Mouse (Mus musculus) heart, embryonic 12.5 days (tissue): ENCODE data around the gene Ar. TPM values are rescaled to one million over a fixed set of nuclear protein-coding genes. Genes with fewer than 3 reads are reported as not detected.

Experiments used
- ATAC-seq: fragments of 200-750 bp; cut with Nextera tagmentation; 2 replicates; pipeline ENCODE4 v1.8.0; 2017; ENCODE audit warnings: moderate TSS enrichment, moderate library complexity; ENCODE audit not compliant: insufficient number of reproducible peaks, low FRiP score
- H3K27ac ChIP-seq: fragments of 300-500 bp; sonication (generic); 2 replicates; pipeline ENCODE4 v1.5.1; 2016; ENCODE audit warnings: mild to moderate bottlenecking, moderate library complexity; ENCODE audit not compliant: poor library complexity, severe bottlenecking
- H3K27me3 ChIP-seq: fragments of 300-500 bp; sonication (generic); replicated peaks from 2 replicates; pipeline ENCODE4 v1.6.1; 2016; ENCODE audit warnings: mild to moderate bottlenecking, moderate library complexity
- H3K36me3 ChIP-seq: fragments of 300-500 bp; sonication (generic); 2 replicates; pipeline ENCODE4 v1.6.1; 2016; ENCODE audit warnings: mild to moderate bottlenecking, moderate library complexity
- H3K4me1 ChIP-seq: fragments of 300-500 bp; sonication (generic); replicated peaks from 2 replicates; pipeline ENCODE4 v1.6.1; 2016; ENCODE audit warnings: mild to moderate bottlenecking
- H3K4me2 ChIP-seq: fragments of 300-500 bp; sonication (generic); 2 replicates; pipeline ENCODE4 v1.6.1; 2016; ENCODE audit warnings: mild to moderate bottlenecking, moderate library complexity
- H3K4me3 ChIP-seq: fragments of 300-500 bp; sonication (generic); 2 replicates; pipeline ENCODE4 v1.5.1; 2016; ENCODE audit warnings: mild to moderate bottlenecking
- H3K9ac ChIP-seq: fragments of 300-500 bp; sonication (generic); 2 replicates; pipeline ENCODE4 v1.6.1; 2016; ENCODE audit warnings: mild to moderate bottlenecking, moderate library complexity
- H3K9me3 ChIP-seq: fragments of 300-500 bp; sonication (generic); replicated peaks from 2 replicates; pipeline ENCODE4 v1.6.1; 2016; ENCODE audit warnings: mild to moderate bottlenecking, moderate library complexity
- WGBS: fragments of 180-500 bp; shearing (Covaris S2); methylation state at CpG from one replicate; pipeline ENCODE4 v1.1.7; 2016; 5-methylcytosine and 5-hydroxymethylcytosine counted together
- polyA plus RNA-seq: library from polyadenylated mRNA; unstranded; fragments of >200 nt; fragmentation: Nextera tagmentation; extraction: Ambion mirVana; gene quantifications from 2 replicates; pipeline ENCODE4 v1.2.1, GENCODE M21; 2016

Gene Ar
- 0.09 and 0.12 TPM in 2 replicates for polyA plus RNA-seq

- 17% methylated on average over 27 of the region's 27 CpGs for WGBS
- ATAC-seq: no peak; the same call in 1 of the 2 replicates
- peak within 1 kb of the TSS; percentile 36; the same call in 1 of the 2 replicates for H3K9ac ChIP-seq
- H3K4me2 ChIP-seq: peak within 1 kb of the TSS; percentile 72
- peak within 1 kb of the TSS; percentile 46 for H3K4me3 ChIP-seq
- H3K27me3 ChIP-seq: peaks cover 43% of the 10 kb centered on the region
- no peak within 1 kb of the TSS for H3K27ac ChIP-seq
- no peaks in the 10 kb centered on the region for H3K36me3 ChIP-seq
- H3K9me3 ChIP-seq: no peaks in the 10 kb centered on the region
- H3K4me1 ChIP-seq: peaks cover 5% of the 10 kb centered on the region; the same call in 1 of the 2 replicates
Measured at GRCm38 (mm10) chrX:98148531-98149342, at the start of gene Ar. Gene Ar (plus strand): TSS chrX:98148769.

- Histone ChIP-seq H3K4me2 (peak overlapping the region; percentile 72), H3K9me3 (no peaks in the 10 kb centered on the region), H3K27ac (no peak overlapping the region), H3K4me3 (peak overlapping the region; percentile 46), H3K36me3 (no peaks in the 10 kb centered on the region), H3K27me3 (peaks cover 43% of the 10 kb centered on the region), H3K4me1 (peaks cover 5% of the 10 kb centered on the region; the same call in 1 of the 2 replicates), H3K9ac (peak overlapping the region; percentile 36; the same call in 1 of the 2 replicates)
- ATAC-seq: no peak
- 16% methylated on average over 30 of the region's 30 CpGs for WGBS
Measured at GRCm38 (mm10) chrX:98149724-98150392, 1.3 kb downstream of the Ar start.

GRCm38 (mm10) chrX:98150393-98151119 lies 2.0 kb downstream of the Ar start:
- Histone ChIP-seq H3K4me3 (peak overlapping the region; percentile 46), H3K4me2 (peak overlapping the region; percentile 72), H3K27ac (no peak overlapping the region), H3K9ac (no peak overlapping the region), H3K36me3 (no peaks in the 10 kb centered on the region), H3K4me1 (peaks cover 5% of the 10 kb centered on the region; the same call in 1 of the 2 replicates), H3K27me3 (peaks cover 43% of the 10 kb centered on the region), H3K9me3 (no peaks in the 10 kb centered on the region)
- no peak for ATAC-seq
- 17% methylated on average over 29 of the region's 33 CpGs for WGBS

DNA sequence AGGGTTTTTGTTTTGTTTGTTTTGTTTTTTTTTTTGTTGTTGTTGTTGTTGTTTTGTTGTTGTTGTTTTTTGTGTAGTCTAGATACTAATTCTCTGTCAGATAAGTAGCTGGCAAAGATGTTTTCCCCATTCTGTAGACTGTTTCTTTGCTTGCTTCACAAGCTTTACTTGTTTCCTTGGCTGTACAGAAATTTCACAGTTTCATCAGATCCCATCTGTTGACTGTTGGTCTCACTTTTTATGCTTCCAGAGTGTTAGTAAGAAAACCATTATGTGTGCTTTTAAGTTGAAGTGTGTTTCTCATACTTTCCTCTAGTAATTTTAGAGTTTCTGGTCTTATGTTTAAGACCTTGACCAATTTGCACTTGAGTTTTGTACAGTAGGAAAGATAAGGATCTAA lies 41.2 kb downstream of the Ar start:
- no peak overlapping the region for H3K27ac ChIP-seq
- ATAC-seq: no peak
- no peak overlapping the region for H3K4me3 ChIP-seq
- no peaks in the 10 kb centered on the region for H3K4me1 ChIP-seq
- H3K4me2 ChIP-seq: no peak overlapping the region
- H3K9me3 ChIP-seq: no peaks in the 10 kb centered on the region
- H3K27me3 ChIP-seq: no peaks in the 10 kb centered on the region
- no peak overlapping the region for H3K9ac ChIP-seq
- no peaks in the 10 kb centered on the region for H3K36me3 ChIP-seq

GRCm38 (mm10) chrX:98205766-98206165 lies 57.2 kb downstream of the Ar start:
- Histone ChIP-seq H3K9me3 (no peaks in the 10 kb centered on the region), H3K4me1 (no peaks in the 10 kb centered on the region), H3K36me3 (no peaks in the 10 kb centered on the region), H3K4me3 (no peak overlapping the region), H3K4me2 (no peak overlapping the region), H3K27ac (no peak overlapping the region), H3K27me3 (no peaks in the 10 kb centered on the region), H3K9ac (no peak overlapping the region)
- no peak for ATAC-seq
- 47% methylated on average over 3 of the region's 3 CpGs for WGBS

- Histone ChIP-seq H3K36me3 (no peaks in the 10 kb centered on the region), H3K4me3 (no peak overlapping the region), H3K9me3 (no peaks in the 10 kb centered on the region), H3K27ac (no peak overlapping the region), H3K9ac (no peak overlapping the region), H3K4me2 (no peak overlapping the region), H3K4me1 (no peaks in the 10 kb centered on the region), H3K27me3 (no peaks in the 10 kb centered on the region)
- ATAC-seq: no peak
- WGBS: 81% methylated on average over 4 of the region's 4 CpGs
Measured at GRCm38 (mm10) chrX:98207166-98207565, 58.6 kb downstream of the Ar start.

GRCm38 (mm10) chrX:98216103-98216502 lies 67.5 kb downstream of the Ar start:
- H3K9ac ChIP-seq: no peak overlapping the region
- no peaks in the 10 kb centered on the region for H3K9me3 ChIP-seq
- H3K4me2 ChIP-seq: no peak overlapping the region
- no peak for ATAC-seq
- H3K27ac ChIP-seq: no peak overlapping the region
- H3K4me3 ChIP-seq: no peak overlapping the region
- WGBS: 41% methylated on average over 1 of the region's 1 CpGs
- H3K27me3 ChIP-seq: no peaks in the 10 kb centered on the region
- H3K4me1 ChIP-seq: no peaks in the 10 kb centered on the region
- H3K36me3 ChIP-seq: no peaks in the 10 kb centered on the region

GRCm38 (mm10) chrX:98239011-98239410 lies 90.4 kb downstream of the Ar start:
- H3K4me1 ChIP-seq: no peaks in the 10 kb centered on the region
- H3K4me3 ChIP-seq: no peak overlapping the region
- no peaks in the 10 kb centered on the region for H3K36me3 ChIP-seq
- WGBS: 71% methylated on average over 4 of the region's 4 CpGs
- no peak overlapping the region for H3K4me2 ChIP-seq
- ATAC-seq: no peak
- H3K27ac ChIP-seq: no peak overlapping the region
- no peak overlapping the region for H3K9ac ChIP-seq
- no peaks in the 10 kb centered on the region for H3K27me3 ChIP-seq
- no peaks in the 10 kb centered on the region for H3K9me3 ChIP-seq

DNA sequence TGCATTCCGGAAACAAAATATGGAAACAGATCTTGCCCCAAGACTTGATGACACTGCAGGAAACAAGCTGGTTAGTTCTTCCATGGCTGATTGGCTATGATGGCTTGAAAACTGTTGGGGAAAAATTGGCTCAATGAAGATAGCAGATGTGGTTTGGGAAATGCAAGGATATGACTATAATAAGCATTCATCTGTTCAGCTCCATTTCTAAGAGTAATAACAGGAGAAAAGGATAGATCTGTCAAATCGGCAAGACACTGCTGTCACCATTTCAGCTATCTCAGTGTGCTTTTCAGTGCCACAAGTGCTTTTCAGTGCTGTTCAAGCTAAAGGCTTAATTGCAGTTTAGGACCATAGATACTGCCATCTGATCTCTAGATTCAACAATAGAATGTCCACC lies 96.5 kb downstream of the Ar start:
- Histone ChIP-seq H3K9me3 (no peaks in the 10 kb centered on the region), H3K4me3 (no peak overlapping the region), H3K36me3 (no peaks in the 10 kb centered on the region), H3K27ac (no peak overlapping the region), H3K4me1 (no peaks in the 10 kb centered on the region), H3K9ac (no peak overlapping the region), H3K27me3 (no peaks in the 10 kb centered on the region), H3K4me2 (no peak overlapping the region)
- no peak for ATAC-seq
- 78% methylated on average over 2 of the region's 2 CpGs for WGBS

GRCm38 (mm10) chrX:98248363-98248762 lies 99.8 kb downstream of the Ar start:
- Histone ChIP-seq H3K9me3 (no peaks in the 10 kb centered on the region), H3K4me3 (no peak overlapping the region), H3K27ac (no peak overlapping the region), H3K4me2 (no peak overlapping the region), H3K4me1 (no peaks in the 10 kb centered on the region), H3K27me3 (no peaks in the 10 kb centered on the region), H3K9ac (no peak overlapping the region), H3K36me3 (no peaks in the 10 kb centered on the region)
- 77% methylated on average over 4 of the region's 4 CpGs for WGBS
- ATAC-seq: no peak

DNA sequence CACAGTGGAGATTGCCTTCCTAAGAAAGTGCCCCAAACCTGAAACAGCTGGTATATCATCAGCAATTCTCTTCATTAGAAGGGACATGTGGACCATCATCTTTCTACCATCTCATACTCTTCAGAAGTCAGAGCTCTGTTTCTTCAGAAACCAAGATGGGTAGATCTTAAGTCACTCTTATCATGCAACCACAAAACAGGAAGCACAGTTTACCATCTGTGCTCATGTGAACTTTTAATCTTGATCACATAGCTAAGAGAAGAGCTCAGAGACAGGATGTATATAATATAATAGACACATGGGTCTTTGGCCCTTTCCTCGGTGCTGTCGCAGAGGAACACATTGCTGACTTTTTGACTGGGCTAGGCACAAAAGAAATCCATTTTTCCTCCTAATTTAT lies 111.1 kb downstream of the Ar start:
- no peak overlapping the region for H3K4me3 ChIP-seq
- no peaks in the 10 kb centered on the region for H3K36me3 ChIP-seq
- no peaks in the 10 kb centered on the region for H3K4me1 ChIP-seq
- WGBS: 77% methylated on average over 2 of the region's 2 CpGs
- no peak overlapping the region for H3K4me2 ChIP-seq
- H3K9ac ChIP-seq: no peak overlapping the region
- H3K27me3 ChIP-seq: no peaks in the 10 kb centered on the region
- no peak overlapping the region for H3K27ac ChIP-seq
- no peak for ATAC-seq
- H3K9me3 ChIP-seq: no peaks in the 10 kb centered on the region
